Mouse (Mus musculus) stomach, postnatal 0 days (tissue): ENCODE measurements around the gene Chmp4b.

Experiments used
- CTCF ChIP-seq: IDR thresholded peaks from 2 replicates; pipeline ENCODE4 v1.5.1; 2016; ENCODE audit warnings: antibody characterized with exemption, low read depth, mild to moderate bottlenecking, moderate library complexity
- EP300 ChIP-seq: optimal IDR thresholded peaks from 2 replicates; pipeline ENCODE3; 2016; ENCODE audit warnings: antibody characterized with exemption

DNA sequence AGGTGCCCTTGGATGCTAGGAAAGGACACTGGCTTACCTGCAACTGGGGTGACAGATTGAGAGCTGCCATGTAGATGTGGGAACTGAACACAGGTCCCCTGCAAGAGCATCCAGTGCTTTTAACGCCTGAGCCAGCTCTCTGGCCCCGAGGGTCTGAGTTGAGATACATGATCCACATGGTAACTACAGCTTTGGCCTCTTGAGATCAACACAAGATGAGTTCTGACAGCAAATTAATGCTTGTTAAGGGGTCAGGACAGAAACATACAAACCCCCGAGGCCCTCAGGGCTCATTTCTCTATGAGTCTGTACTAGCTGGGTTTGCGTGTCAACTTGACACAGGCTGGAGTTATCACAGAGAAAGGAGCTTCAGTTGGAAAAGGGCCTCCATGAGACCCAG, 92.4 kb downstream of the Chmp4b start:
- TF ChIP-seq CTCF, result no peak
- TF ChIP-seq EP300, result no peak
